Mouse (Mus musculus) G1E-ER4 (cell line): ENCODE measurements around the gene Prcc. TPM values are rescaled to one million over a fixed set of nuclear protein-coding genes. Genes with fewer than 3 reads are reported as not detected.

ENCODE experiments used
- GATA1 ChIP-seq: IDR thresholded peaks from one replicate; pipeline ENCODE4 v1.8.0; 2012; ENCODE audit warnings: low read length, inconsistent platforms
- polyA plus RNA-seq: library from polyadenylated mRNA; stranded (reverse); fragments of >175 nt; gene quantifications from 2 replicates; pipeline ENCODE4 v1.2.3, GENCODE M21; 2012

Gene Prcc
- polyA plus RNA-seq, 1 experiment = 101 TPM

- TF ChIP-seq GATA1 = no peak
Observed at GRCm38 (mm10) chr3:87818226-87818625, 67.2 kb downstream of the Prcc start.

GRCm38 (mm10) chr3:87816646-87817093, 68.7 kb downstream of the Prcc start:
- no peak for TF ChIP-seq GATA1

GRCm38 (mm10) chr3:87816166-87816565, 69.2 kb downstream of the Prcc start:
- no peak for TF ChIP-seq GATA1

GRCm38 (mm10) chr3:87812873-87813272, 72.5 kb downstream of the Prcc start:
- TF ChIP-seq GATA1 = no peak

GRCm38 (mm10) chr3:87812413-87812812, 73.0 kb downstream of the Prcc start:
- TF ChIP-seq GATA1 = no peak

- no peak for TF ChIP-seq GATA1
Observed at GRCm38 (mm10) chr3:87811297-87811696, 74.1 kb downstream of the Prcc start.

GRCm38 (mm10) chr3:87809322-87809962, 76.0 kb downstream of the Prcc start:
- TF ChIP-seq GATA1 = no peak

Other genes with a start within 250 kb of the Prcc start
- gene Lrrc71, start 137.0 kb downstream of the Prcc start, polyA plus RNA-seq = 0.01 TPM in 1 of 2 replicates, not detected in the other
- not detected in 2 replicates for gene Ntrk1, start 90.4 kb downstream of the Prcc start, polyA plus RNA-seq
- gene Insrr, start 88.7 kb downstream of the Prcc start, polyA plus RNA-seq = not detected in 2 replicates
- not detected in 2 replicates for gene Pear1, start 61.3 kb downstream of the Prcc start, polyA plus RNA-seq
- gene Sh2d2a, start 38.9 kb downstream of the Prcc start, polyA plus RNA-seq = 0.02 TPM in 1 of 2 replicates, not detected in the other
- 2,373 and 3,088 TPM in 2 replicates for gene Hdgf, start 20.7 kb upstream of the Prcc start, polyA plus RNA-seq
- gene Mrpl24, start 33.9 kb upstream of the Prcc start, polyA plus RNA-seq = 13.8 and 15.8 TPM in 2 replicates
- gene Isg20l2, start 44.7 kb upstream of the Prcc start, polyA plus RNA-seq = 14.0 and 17.6 TPM in 2 replicates
- 16.3 and 26.0 TPM in 2 replicates for gene Rrnad1, start 45.1 kb upstream of the Prcc start, polyA plus RNA-seq
- not detected in 2 replicates for gene Crabp2, start 63.1 kb upstream of the Prcc start, polyA plus RNA-seq
- gene Nes, start 85.5 kb upstream of the Prcc start, polyA plus RNA-seq = not detected in 2 replicates
- not detected in 2 replicates for gene Bcan, start 114.6 kb upstream of the Prcc start, polyA plus RNA-seq
- not detected in 2 replicates for gene Hapln2, start 142.0 kb upstream of the Prcc start, polyA plus RNA-seq
- gene Gpatch4, start 157.5 kb upstream of the Prcc start, polyA plus RNA-seq = 34.8 and 53.1 TPM in 2 replicates
- 26.1 and 37.5 TPM in 2 replicates for gene Naxe, start 172.9 kb upstream of the Prcc start, polyA plus RNA-seq
- not detected in 2 replicates for gene Ttc24, start 192.7 kb upstream of the Prcc start, polyA plus RNA-seq
- gene Iqgap3, start 196.4 kb upstream of the Prcc start, polyA plus RNA-seq = 7.6 and 13.5 TPM in 2 replicates